In genomic region chr7:70409890-70410289, GRCm38 (mm10) we compare ENCODE assay signal across 26 mouse cellular contexts. TPM values are rescaled to one million over a fixed set of nuclear protein-coding genes. Genes with fewer than 3 reads are reported as not detected.
DNase-seq lines count a peak whose midpoint lies in the region; ATAC-seq and TF ChIP-seq lines count a peak whose summit lies in the region.
"Had no signal": no experiment of that assay in that cellular context is flagged by ENCODE, and none has a peak within 500 bp of the region (broad histone marks: within the 10 kb centered on the region; RNA-seq: fewer than 3 reads in every experiment).

No protein-coding gene starts in this region.

- no peaks in the 10 kb centered on the region for H3K9me3 ChIP-seq in heart, embryonic 12.5 days (replicated peaks)
- H3K9me3 ChIP-seq: forebrain, embryonic 10.5 days; hindbrain, embryonic 15.5 days; intestine, embryonic 15.5 days; kidney, embryonic 15.5 days; liver, embryonic 15.5 days; midbrain, embryonic 13.5 days; neural tube, embryonic 12.5 days had no signal

- H3K9ac ChIP-seq in heart, embryonic 12.5 days: no peak overlapping the region
- H3K9ac ChIP-seq: hindbrain, embryonic 15.5 days; intestine, embryonic 15.5 days; kidney, embryonic 15.5 days; liver, embryonic 15.5 days; midbrain, embryonic 13.5 days; neural tube, embryonic 12.5 days had no signal

- H3K4me3 ChIP-seq in heart, embryonic 12.5 days: no peak overlapping the region
- H3K4me3 ChIP-seq in cerebellum, adult 2 months (replicated peaks; ENCODE audit: insufficient read depth, low read depth, low read length): no peak overlapping the region
- H3K4me3 ChIP-seq: forebrain, embryonic 10.5 days; hindbrain, embryonic 15.5 days; intestine, embryonic 15.5 days; kidney, embryonic 15.5 days; liver, embryonic 15.5 days; midbrain, embryonic 13.5 days; neural tube, embryonic 12.5 days had no signal

- H3K4me2 ChIP-seq in heart, embryonic 12.5 days: peak overlapping the region; percentile 46
- H3K4me2 ChIP-seq: hindbrain, embryonic 15.5 days; intestine, embryonic 15.5 days; kidney, embryonic 15.5 days; liver, embryonic 15.5 days; midbrain, embryonic 13.5 days; neural tube, embryonic 12.5 days had no signal

- DNase-seq in gastrocnemius, adult 18-20 months (ENCODE audit: low spot score): peak; percentile 41
- DNase-seq in gastrocnemius, postnatal 10 days: no peak
- peak; percentile 43 for DNase-seq in gastrocnemius, postnatal 25 days
- peak; percentile 13 to 40 for DNase-seq in heart, postnatal 14 days
- no peak for DNase-seq in frontal cortex, postnatal 25 days (ENCODE audit: low spot score in 2 of 2)
- no peak for DNase-seq in cerebellum, adult 8-10 months
- DNase-seq in cerebellum, adult 2 months: no peak
- DNase-seq: adrenal gland, postnatal 25 days; cerebellum, adult 11-12 months; cerebellum, postnatal 36 days; kidney, postnatal 4 days; lung, postnatal 14 days; thymus, adult 18-20 months had no signal

- H3K27me3 ChIP-seq in heart, embryonic 12.5 days (replicated peaks): no peaks in the 10 kb centered on the region
- no peaks in the 10 kb centered on the region for H3K27me3 ChIP-seq in cerebellum, adult 2 months (ENCODE audit: control insufficient read depth, insufficient read depth, low read length)
- H3K27me3 ChIP-seq: hindbrain, embryonic 15.5 days; intestine, embryonic 15.5 days; kidney, embryonic 15.5 days; liver, embryonic 15.5 days; midbrain, embryonic 13.5 days; neural tube, embryonic 12.5 days; Patski had no signal

- H3K27ac ChIP-seq in heart, embryonic 12.5 days (ENCODE audit: poor library complexity, severe bottlenecking): no peak overlapping the region
- H3K27ac ChIP-seq in cerebellum, adult 2 months (ENCODE audit: insufficient read depth, low read length): no peak overlapping the region
- H3K27ac ChIP-seq: forebrain, embryonic 10.5 days; hindbrain, embryonic 15.5 days; intestine, embryonic 15.5 days; kidney, embryonic 15.5 days; liver, embryonic 15.5 days; midbrain, embryonic 13.5 days; neural tube, embryonic 12.5 days had no signal

- no peak for ATAC-seq in heart, embryonic 12.5 days (ENCODE audit: insufficient number of reproducible peaks, low FRiP score)
- ATAC-seq: activated CD4-positive, CD25-positive, alpha-beta regulatory T cell, adult 4 months; CD4-positive, CD25-positive, alpha-beta regulatory T cell, adult 4 months; intestine, embryonic 15.5 days; midbrain, embryonic 13.5 days; Patski had no signal

- H3K36me3 ChIP-seq in heart, embryonic 12.5 days: no peaks in the 10 kb centered on the region
- H3K36me3 ChIP-seq: hindbrain, embryonic 15.5 days; intestine, embryonic 15.5 days; liver, embryonic 15.5 days; neural tube, embryonic 12.5 days had no signal

- TF ChIP-seq CTCF in cerebellum, adult 2 months (IDR thresholded peaks at IDR 0.05; ENCODE audit: borderline replicate concordance, insufficient read depth, low read depth, low read length): no peak

- H3K4me1 ChIP-seq in heart, embryonic 12.5 days (replicated peaks): peaks cover 12% of the 10 kb centered on the region
- H3K4me1 ChIP-seq in cerebellum, adult 2 months (ENCODE audit: control insufficient read depth, insufficient read depth, low read length): no peaks in the 10 kb centered on the region
- H3K4me1 ChIP-seq: forebrain, embryonic 10.5 days; hindbrain, embryonic 15.5 days; intestine, embryonic 15.5 days; liver, embryonic 15.5 days; midbrain, embryonic 13.5 days; neural tube, embryonic 12.5 days had no signal

- no peak for TF ChIP-seq POLR2A in cerebellum, adult 2 months (IDR thresholded peaks at IDR 0.05; ENCODE audit: borderline replicate concordance, insufficient read depth, low read length)

- WGBS in heart, embryonic 12.5 days: 41% methylated on average over 11 of the region's 11 CpGs
- 88% methylated on average over 11 of the region's 11 CpGs for WGBS in cerebellum, adult 2 months

- intact Hi-C loops in heart, postnatal 14 days (cut with DNase I): no loop called here

RNA-seq across cellular contexts. Expression of gene Nr2f2, which starts 43.4 kb away (rescaled TPM):
- total RNA-seq in gastrocnemius, adult 18-20 months (2021): 10 to 100 TPM; 18.6 to 25.1 TPM
- total RNA-seq in gastrocnemius, postnatal 10 days (2021): 10 to 100 TPM; 32.7 to 39.2 TPM
- total RNA-seq in gastrocnemius, postnatal 25 days (2021): 10 to 100 TPM; 15.1 to 21.7 TPM
- 26.5 and 27.7 TPM in 2 replicates for polyA plus RNA-seq in heart, embryonic 12.5 days (2016; fragmentation: Nextera tagmentation; extraction: Ambion mirVana)
- 10 to 100 TPM; 24.8 to 26.9 TPM for total RNA-seq in heart, postnatal 14 days (2021)
- 25.5 and 28.9 TPM in 2 replicates for polyA plus RNA-seq in cerebellum, adult 2 months (2012; rRNA removed)
- total RNA-seq: granulocyte monocyte progenitor cell, adult 5-6 weeks; megakaryocyte, adult 5-6 weeks had no signal
- polyA plus RNA-seq: activated CD4-positive, CD25-positive, alpha-beta regulatory T cell, adult 4 months; CD4-positive, CD25-positive, alpha-beta regulatory T cell, adult 4 months had no signal

Comparison
In these comparisons a context has a peak if more than half of its experiments do, and no peak if none do; other contexts are left out.
1. DNase-seq: peak in gastrocnemius, adult 18-20 months (single experiment), gastrocnemius, postnatal 25 days (single experiment) and heart, postnatal 14 days (2 of 2); none in gastrocnemius, postnatal 10 days (single experiment), frontal cortex, postnatal 25 days (0 of 2), cerebellum, adult 8-10 months (single experiment) and cerebellum, adult 2 months (0 of 2).